Mouse (Mus musculus): ENCODE data around the gene Zbtb9.

Zbtb9 gene

GRCm38 (mm10) chr17:26947231-26948100, 25.5 kb upstream of the Zbtb9 start:
- no peak for DNase-seq

- peak; percentile 65 for DNase-seq
Measured at GRCm38 (mm10) chr17:26948316-26949050, 24.5 kb upstream of the Zbtb9 start.

GRCm38 (mm10) chr17:26949051-26949577, 23.9 kb upstream of the Zbtb9 start:
- DNase-seq, result no peak

GRCm38 (mm10) chr17:26949866-26950265, 23.1 kb upstream of the Zbtb9 start:
- no peak for DNase-seq

- DNase-seq, result no peak
Measured at GRCm38 (mm10) chr17:26950560-26951288, 22.2 kb upstream of the Zbtb9 start.

- DNase-seq, result peak; percentile 94
Measured at GRCm38 (mm10) chr17:26951406-26951805, 21.6 kb upstream of the Zbtb9 start.

GRCm38 (mm10) chr17:26951952-26952877, 20.8 kb upstream of the Zbtb9 start:
- DNase-seq, result no peak

GRCm38 (mm10) chr17:26953201-26953600, 19.8 kb upstream of the Zbtb9 start:
- no peak for DNase-seq

GRCm38 (mm10) chr17:26953726-26954125, 19.2 kb upstream of the Zbtb9 start:
- no peak for DNase-seq

- DNase-seq, result no peak
Measured at GRCm38 (mm10) chr17:26956309-26956708, 16.7 kb upstream of the Zbtb9 start.

GRCm38 (mm10) chr17:26956895-26957294, 16.1 kb upstream of the Zbtb9 start:
- no peak for DNase-seq

- no peak for DNase-seq
Measured at GRCm38 (mm10) chr17:26957872-26958271, 15.1 kb upstream of the Zbtb9 start.

GRCm38 (mm10) chr17:26958880-26959279, 14.1 kb upstream of the Zbtb9 start:
- DNase-seq, result no peak

- no peak for DNase-seq
Measured at GRCm38 (mm10) chr17:26959815-26960214, 13.2 kb upstream of the Zbtb9 start.

GRCm38 (mm10) chr17:26961572-26962240, 11.3 kb upstream of the Zbtb9 start:
- DNase-seq, result no peak

GRCm38 (mm10) chr17:26966993-26967392, 6.0 kb upstream of the Zbtb9 start:
- no peak for DNase-seq

- DNase-seq, result no peak
Measured at GRCm38 (mm10) chr17:26967477-26967876, 5.5 kb upstream of the Zbtb9 start.

GRCm38 (mm10) chr17:26968200-26968611, 4.8 kb upstream of the Zbtb9 start:
- DNase-seq, result no peak

GRCm38 (mm10) chr17:26969257-26969656, 3.7 kb upstream of the Zbtb9 start:
- DNase-seq, result no peak

- DNase-seq, result no peak
Measured at GRCm38 (mm10) chr17:26970221-26970620, 2.7 kb upstream of the Zbtb9 start.

- no peak for DNase-seq
Measured at GRCm38 (mm10) chr17:26971247-26971905, 1.6 kb upstream of the Zbtb9 start.

All from lung, postnatal 10 days (tissue).